Mouse (Mus musculus): ENCODE data around the gene 4931428F04Rik. TPM values are rescaled to one million over a fixed set of nuclear protein-coding genes. Genes with fewer than 3 reads are reported as not detected.
"Not testable (repeated sequence)": the region's sequence is repeated elsewhere in the genome, so short reads cannot be mapped to it uniquely, and the experiment has no call there.

4931428F04Rik gene
- total RNA-seq, 1 experiment from 2014 or later, result 3.7 TPM

- DNase-seq, result no peak
Observed at GRCm38 (mm10) chr8:105261326-105261980, 28.2 kb downstream of the 4931428F04Rik start.

- DNase-seq, result no peak
Observed at GRCm38 (mm10) chr8:105260371-105261099, 29.1 kb downstream of the 4931428F04Rik start.

GRCm38 (mm10) chr8:105259721-105260320 is 29.8 kb downstream of the 4931428F04Rik start:
- DNase-seq, result peak; percentile 85

- DNase-seq, result peak; percentile 14
Observed at GRCm38 (mm10) chr8:105258911-105259720, 30.5 kb downstream of the 4931428F04Rik start.

- no peak for DNase-seq
Observed at GRCm38 (mm10) chr8:105257318-105258114, 32.1 kb downstream of the 4931428F04Rik start.

- DNase-seq, result no peak
Observed at GRCm38 (mm10) chr8:105254966-105255350, 34.7 kb downstream of the 4931428F04Rik start, which contains the start of gene B3gnt9. TSS of gene B3gnt9 (minus strand) at chr8:105255153.

GRCm38 (mm10) chr8:105254152-105254965 is 35.3 kb downstream of the 4931428F04Rik start:
- peak; percentile 93 for DNase-seq

GRCm38 (mm10) chr8:105253766-105254151 is 35.9 kb downstream of the 4931428F04Rik start:
- no peak for DNase-seq

GRCm38 (mm10) chr8:105252680-105253537 is 36.8 kb downstream of the 4931428F04Rik start:
- DNase-seq, result no peak

GRCm38 (mm10) chr8:105251954-105252353 is 37.7 kb downstream of the 4931428F04Rik start:
- DNase-seq, result no peak

GRCm38 (mm10) chr8:105241016-105241415 is 48.6 kb downstream of the 4931428F04Rik start:
- DNase-seq, result no peak

- no peak for DNase-seq
Observed at GRCm38 (mm10) chr8:105237442-105238142, 52.1 kb downstream of the 4931428F04Rik start.

GRCm38 (mm10) chr8:105235206-105235605 is 54.5 kb downstream of the 4931428F04Rik start:
- no peak for DNase-seq

GRCm38 (mm10) chr8:105233126-105233935 is 56.3 kb downstream of the 4931428F04Rik start:
- DNase-seq, result no peak

GRCm38 (mm10) chr8:105232321-105232693 is 57.4 kb downstream of the 4931428F04Rik start:
- not testable (repeated sequence) for DNase-seq

- DNase-seq, result no peak
Observed at GRCm38 (mm10) chr8:105231503-105232320, 58.0 kb downstream of the 4931428F04Rik start.

Data from adrenal gland, postnatal 25 days (tissue).